Mouse (Mus musculus): ENCODE measurements around the gene Cacna1e.

Gene Cacna1e

GRCm38 (mm10) chr1:154884275-154885206 is at the start of gene Cacna1e:
Gene Cacna1e, minus strand, starts transcription at chr1:154884501.
- peak; percentile 19 for DNase-seq (ENCODE audit: inconsistent ontology term)

DNA sequence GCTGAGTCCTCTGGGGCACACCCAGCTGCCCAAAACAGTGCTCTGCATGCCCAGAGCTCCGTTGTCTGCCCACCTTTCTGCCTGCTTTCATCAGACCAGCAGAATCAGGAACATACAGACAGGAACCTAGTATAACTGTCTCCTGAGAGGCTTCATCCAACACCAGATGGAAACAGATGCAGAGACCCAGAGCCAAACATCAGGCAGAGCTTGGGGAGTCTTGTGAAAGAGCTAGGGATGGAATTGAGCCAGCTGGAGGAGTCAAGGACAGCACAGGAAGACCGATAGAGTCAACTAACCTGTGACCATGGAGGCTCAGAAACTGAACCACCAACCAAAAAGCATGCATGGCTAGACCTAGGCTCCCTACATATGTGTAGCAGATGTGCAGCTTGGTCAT is 34.1 kb upstream of the Cacna1e start:
- no peak for DNase-seq (ENCODE audit: inconsistent ontology term)

DNA sequence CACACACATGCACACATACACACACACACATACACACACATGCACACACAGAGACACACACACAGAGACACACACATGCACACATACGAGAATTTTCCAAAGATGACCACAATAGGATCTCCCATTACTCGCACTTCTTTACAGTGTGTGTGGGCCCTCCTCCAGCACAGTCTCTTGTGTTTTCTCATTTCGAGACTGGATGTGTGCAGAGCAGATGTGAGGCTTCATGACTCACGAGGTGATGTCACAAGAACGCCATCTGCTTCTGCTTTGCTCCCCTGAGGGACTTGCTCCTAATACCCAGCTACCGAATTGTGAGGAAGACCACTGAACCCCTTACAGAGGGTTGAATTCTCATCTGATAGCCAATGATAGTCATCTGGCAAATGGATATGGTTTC is 33.1 kb upstream of the Cacna1e start:
- no peak for DNase-seq (ENCODE audit: inconsistent ontology term)

DNA sequence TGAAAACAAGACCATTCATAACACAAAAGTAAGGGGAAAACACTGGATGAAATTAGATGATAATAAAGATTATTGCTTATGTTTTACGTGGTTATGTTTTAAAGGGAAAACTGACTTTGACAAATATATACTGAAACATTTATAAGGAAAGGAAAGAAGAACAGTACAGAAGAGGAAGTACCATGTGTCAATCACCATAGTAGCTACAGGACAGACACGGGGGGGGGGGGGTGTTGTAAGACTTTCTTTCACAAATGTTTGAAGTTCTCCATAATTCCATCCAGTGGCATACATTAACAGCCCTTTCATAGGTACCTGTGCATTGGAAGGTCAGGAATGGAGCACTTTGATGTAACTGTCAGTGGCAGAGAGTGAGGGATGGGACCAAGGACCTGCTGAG is 25.3 kb upstream of the Cacna1e start:
- no peak for DNase-seq (ENCODE audit: inconsistent ontology term)

GRCm38 (mm10) chr1:154897390-154897789 is 13.1 kb upstream of the Cacna1e start:
- no peak for DNase-seq (ENCODE audit: inconsistent ontology term)

- no peak for DNase-seq (ENCODE audit: inconsistent ontology term)
These were observed 5.9 kb upstream of the Cacna1e start for GRCm38 (mm10) chr1:154890244-154890643.

DNA sequence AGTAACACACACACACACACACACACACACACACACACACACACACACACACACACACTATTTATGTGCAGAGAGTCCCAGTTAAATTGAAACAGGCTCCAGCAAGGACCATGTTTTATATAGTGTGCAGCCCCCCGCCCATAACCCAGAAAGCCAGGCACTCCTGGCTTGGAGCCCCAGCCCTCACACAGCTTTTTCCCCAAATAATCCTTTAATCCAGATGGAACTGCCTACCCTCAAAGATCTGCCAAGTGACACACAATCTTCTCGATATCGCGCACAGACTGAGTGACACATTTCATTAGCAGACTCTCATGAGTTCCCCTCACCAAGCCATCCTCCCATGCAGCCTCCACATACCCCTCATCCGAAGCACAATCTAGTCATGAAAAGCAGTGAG is 4.2 kb upstream of the Cacna1e start:
- no peak for DNase-seq (ENCODE audit: inconsistent ontology term)

DNA sequence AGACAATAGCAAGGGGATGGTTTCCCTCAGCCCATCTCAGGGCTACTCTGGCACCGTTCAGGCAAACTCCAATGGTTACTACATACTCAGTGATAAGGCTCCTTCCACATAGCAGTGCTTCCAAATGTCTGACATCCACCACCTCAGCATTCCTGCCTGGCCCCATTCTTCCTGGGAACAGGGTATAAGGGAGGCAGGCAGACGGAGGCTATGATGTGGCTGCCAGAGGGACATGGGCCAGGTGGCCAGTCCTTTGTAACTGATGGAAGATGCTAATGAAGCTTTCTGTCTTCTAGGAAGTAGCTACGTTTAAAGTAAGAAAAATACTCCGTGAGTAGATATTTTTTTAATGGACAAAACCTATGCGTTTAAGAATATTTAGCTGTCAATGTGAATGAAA is 3.7 kb upstream of the Cacna1e start:
- DNase-seq (ENCODE audit: inconsistent ontology term): no peak

GRCm38 (mm10) chr1:154887546-154887945 is 3.2 kb upstream of the Cacna1e start:
- DNase-seq (ENCODE audit: inconsistent ontology term): no peak

- no peak for DNase-seq (ENCODE audit: inconsistent ontology term)
These were observed 2.3 kb upstream of the Cacna1e start for GRCm38 (mm10) chr1:154886611-154887010.

- no peak for DNase-seq (ENCODE audit: inconsistent ontology term)
These were observed 877 bp upstream of the Cacna1e start for GRCm38 (mm10) chr1:154885207-154885548.

GRCm38 (mm10) chr1:154883596-154884191 is 607 bp downstream of the Cacna1e start:
- DNase-seq (ENCODE audit: inconsistent ontology term): peak; percentile 10

- no peak for DNase-seq (ENCODE audit: inconsistent ontology term)
These were observed 18.3 kb downstream of the Cacna1e start for GRCm38 (mm10) chr1:154865981-154866380.

GRCm38 (mm10) chr1:154861416-154861815 is 22.9 kb downstream of the Cacna1e start:
- DNase-seq (ENCODE audit: inconsistent ontology term): no peak

DNA sequence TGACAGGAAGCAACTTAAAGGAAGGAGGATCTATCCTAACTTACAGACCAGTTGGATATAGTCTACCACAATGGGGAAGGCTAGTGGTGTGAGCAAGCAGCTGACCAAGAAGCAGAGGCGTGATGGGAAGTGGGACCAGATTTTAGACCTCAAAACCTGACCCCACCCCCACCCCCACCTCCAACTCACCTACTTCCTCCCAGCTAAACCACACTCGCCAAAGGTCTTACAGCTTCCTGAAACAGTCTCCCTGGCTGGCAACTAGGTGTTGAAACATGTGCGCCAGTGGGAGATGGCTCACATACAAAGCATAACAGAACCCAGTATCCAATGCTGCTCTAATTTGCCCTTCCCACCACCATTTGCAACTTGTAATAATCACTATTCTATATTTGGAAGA is 29.7 kb downstream of the Cacna1e start:
- no peak for DNase-seq (ENCODE audit: inconsistent ontology term)

DNA sequence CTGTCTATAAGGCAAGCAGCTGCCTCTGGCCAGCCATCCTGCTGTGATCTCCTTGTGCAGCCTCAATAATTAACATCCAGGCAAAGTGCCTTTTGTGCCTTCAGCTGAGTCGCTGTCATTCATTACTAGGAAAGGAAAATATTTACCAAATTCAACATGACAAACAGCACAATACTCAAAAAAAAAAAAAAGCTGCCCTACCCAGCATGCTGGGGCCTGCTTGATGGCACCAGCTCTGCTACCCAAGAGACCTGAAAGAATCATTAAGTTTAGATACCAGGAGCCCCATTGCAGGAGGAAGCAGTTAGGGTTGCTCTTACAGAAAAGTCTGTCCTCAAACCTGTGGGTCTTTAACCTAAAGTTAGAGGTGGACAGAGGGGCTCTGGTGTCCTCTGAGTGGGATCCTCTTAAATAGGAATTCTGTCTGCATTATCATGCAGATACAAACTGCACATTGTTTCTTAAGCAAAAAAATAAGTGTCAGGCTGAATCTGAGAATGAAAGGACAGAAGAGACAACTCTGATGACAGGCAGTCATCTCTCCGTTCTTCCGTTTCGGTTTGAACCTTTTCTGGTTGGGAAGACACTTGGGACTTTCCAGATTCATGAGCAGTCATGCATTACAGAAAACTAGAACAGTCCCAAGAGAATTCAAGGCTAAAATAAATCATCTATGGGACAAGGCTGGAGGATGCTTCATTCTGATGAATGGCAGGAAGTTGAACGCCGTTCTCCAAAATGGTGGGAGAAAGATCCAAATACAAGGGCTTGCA is 33.6 kb downstream of the Cacna1e start:
- no peak for DNase-seq (ENCODE audit: inconsistent ontology term)

DNA sequence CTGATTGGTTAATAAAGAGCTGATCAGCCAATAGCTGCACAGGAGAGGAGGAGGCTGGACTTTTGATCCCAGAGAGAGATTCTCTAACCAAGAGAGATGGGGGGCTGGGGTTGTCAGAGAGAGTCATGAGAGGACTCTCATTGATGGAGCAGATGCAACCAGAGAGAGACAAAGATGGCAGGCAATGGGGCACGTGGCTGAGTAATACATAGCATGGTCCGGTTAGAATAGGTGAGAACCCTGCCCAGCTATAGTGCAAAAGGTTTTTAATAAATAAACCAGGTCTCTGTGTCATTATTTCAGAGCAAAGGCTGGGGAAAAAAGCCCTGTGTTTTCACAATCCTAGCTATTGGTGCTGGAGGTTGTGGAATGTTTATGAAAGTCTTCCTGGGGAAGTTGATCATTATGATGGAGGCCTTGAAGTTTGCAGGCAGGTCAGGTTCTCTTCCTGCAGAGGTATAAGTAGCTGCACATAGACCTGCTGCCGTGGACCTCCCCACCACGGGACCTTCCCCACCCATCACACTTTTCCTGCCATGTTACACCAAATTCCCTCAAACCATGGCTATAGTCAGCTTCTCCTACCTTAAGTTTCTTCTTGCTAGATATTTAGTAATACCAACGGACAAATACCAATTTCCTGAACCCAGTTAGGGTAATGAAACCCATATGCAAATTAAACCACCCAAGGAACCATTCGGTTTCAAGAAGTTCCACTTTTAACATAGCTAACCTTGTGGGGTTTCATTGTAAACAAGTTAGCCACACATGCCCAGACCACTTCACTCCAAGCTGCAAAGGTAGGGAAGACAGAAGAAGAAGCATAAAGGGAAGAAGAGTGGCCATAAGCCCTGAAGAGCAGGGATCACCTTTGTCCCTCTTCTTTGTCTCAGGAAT is 35.4 kb downstream of the Cacna1e start:
- no peak for DNase-seq (ENCODE audit: inconsistent ontology term)

GRCm38 (mm10) chr1:154846900-154847299 is 37.4 kb downstream of the Cacna1e start:
- no peak for DNase-seq (ENCODE audit: inconsistent ontology term)

- DNase-seq (ENCODE audit: inconsistent ontology term): peak; percentile 37
These were observed 40.9 kb downstream of the Cacna1e start for GRCm38 (mm10) chr1:154843427-154843826.

- no peak for DNase-seq (ENCODE audit: inconsistent ontology term)
These were observed 42.0 kb downstream of the Cacna1e start for GRCm38 (mm10) chr1:154842336-154842735.

GRCm38 (mm10) chr1:154841057-154841630 is 43.2 kb downstream of the Cacna1e start:
- no peak for DNase-seq (ENCODE audit: inconsistent ontology term)

Measured in Muller cell, postnatal 12 days (primary cell).